Mouse (Mus musculus): Measurements from ENCODE around the gene Eif2s3y.

Gene Eif2s3y

GRCm38 (mm10) chrY:1009882-1010751, at the start of gene Eif2s3y:
Eif2s3y (plus strand) TSS chrY:1010543.
- DNase-seq: peak in 1 of 2 experiments; percentile 74
